Mouse (Mus musculus): ENCODE data around the gene Rae1.

Rae1 gene

DNA sequence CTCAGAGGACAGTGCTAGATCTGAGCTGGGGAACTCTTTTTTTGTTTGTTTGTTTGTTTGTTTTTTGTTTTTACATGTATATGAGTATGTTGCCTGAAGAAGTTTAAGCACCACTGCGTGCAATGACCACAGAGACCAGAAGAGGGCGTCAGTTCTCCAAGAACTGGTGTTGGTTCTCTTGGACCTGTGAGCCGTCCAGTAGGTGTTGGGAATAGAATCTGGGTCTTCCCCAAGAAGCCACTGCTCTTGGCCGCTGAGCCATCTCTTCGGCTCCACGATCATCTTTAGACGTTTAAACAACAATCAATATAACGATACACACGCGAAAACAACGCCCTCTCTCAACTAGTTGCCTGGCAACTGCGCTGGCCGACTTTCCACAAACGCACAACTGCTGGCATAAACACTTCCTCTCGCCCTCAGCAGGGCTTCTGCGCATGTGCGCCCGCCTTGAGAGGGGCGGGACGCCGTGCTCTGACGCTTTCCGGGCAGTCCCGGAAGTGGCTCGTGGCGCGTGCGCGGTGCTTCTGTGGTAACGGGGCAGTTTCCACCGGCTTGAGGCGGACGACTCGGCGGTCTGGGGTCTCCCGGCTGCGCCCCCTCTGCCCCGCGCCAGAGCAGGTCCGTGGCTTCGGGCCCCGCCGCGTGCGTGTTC is at the start of gene Rae1:
TSS of gene Rae1 (plus strand) at position 488 of the 655 bp plus-strand sequence.
- peak; percentile 99 to 100 for DNase-seq (ENCODE audit: low spot score in 2 of 2)

DNA sequence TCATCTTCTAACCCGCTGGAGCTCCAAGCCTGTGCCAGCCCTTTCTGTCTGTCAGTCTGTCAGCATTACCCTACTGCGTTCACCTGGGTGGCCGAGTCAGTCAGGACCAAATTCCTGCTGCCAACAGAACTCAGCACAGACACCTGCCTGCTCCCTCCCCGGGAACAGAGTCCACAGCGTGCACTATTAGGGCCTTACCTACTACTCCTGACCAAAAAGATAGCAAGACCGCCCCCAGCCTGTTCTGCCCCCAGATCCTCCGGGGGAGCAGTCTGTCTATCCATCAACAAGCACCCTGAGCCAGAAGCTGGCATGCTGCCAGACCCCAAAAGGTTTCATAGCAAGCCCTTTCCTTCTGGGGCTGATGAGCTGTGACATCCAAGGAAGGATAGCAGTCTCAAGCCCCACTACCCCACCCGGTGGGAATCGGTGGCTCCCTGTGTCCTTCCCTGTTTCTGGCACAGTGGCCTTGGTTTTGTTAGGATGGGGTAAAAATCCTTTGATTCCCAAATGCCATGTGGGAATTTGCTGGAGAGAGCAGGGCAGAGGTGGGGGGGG is 49.7 kb upstream of the Rae1 start:
- DNase-seq (ENCODE audit: low spot score in 2 of 2), result no peak

DNA sequence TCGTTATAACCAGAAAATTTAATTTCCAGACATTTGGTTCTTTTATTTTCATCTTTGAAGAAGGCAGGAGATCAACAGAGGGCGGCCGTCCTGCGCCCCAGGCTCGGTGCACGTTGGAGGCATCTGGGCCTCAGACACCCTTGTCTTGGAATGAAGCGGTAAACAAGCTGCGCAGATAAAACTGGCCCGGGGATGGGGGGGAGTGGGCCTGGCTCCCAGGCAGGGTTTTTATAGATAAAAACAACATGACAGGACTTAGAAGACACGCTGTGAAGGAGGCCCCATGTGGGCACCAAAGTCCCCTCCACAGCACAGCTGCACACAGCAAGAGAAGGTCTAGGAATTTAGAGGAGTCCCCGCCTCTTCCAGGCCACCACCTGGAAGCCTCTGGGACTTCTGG is 49.2 kb upstream of the Rae1 start:
- DNase-seq (ENCODE audit: low spot score in 2 of 2), result no peak

DNA sequence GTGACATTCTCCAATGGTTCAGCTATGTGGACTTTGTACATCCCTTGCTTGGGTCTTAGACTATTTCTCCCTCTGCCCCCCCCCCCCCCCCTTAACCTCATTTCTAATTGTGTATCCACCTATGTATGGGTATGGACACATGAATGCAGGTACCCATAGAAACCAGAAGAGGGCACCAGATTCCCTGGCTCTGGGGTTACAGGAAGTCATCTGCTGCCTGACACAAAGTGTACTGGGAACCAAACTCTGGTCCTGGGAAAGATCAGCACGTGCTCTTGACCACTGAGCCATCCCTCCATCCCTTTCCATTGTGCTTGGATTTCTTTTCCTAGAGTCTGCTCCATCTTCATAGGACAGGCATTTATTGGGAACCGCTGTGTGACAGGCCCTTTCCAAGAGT is 47.9 kb upstream of the Rae1 start:
- no peak for DNase-seq (ENCODE audit: low spot score in 2 of 2)

DNA sequence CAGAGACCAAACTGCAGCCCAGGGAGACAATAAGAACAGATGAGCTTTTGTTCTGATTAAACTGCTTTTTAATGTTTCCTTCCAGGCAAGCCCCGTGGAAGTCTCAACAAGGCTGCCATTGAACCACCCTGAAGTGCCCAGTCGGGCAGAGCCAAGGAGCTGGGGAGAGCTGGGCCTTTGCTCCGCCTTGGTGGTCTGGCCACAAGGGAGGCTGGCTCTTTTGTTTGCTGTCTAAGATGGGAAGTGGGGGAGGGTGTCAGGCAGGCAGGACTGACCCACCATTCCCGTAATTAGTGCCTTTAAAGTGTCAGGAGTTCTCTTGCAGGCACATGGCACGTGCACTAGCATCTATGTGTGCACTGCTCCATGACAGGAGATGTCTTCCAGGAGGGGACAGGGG is 41.3 kb upstream of the Rae1 start:
- DNase-seq (ENCODE audit: low spot score in 2 of 2), result no peak

DNA sequence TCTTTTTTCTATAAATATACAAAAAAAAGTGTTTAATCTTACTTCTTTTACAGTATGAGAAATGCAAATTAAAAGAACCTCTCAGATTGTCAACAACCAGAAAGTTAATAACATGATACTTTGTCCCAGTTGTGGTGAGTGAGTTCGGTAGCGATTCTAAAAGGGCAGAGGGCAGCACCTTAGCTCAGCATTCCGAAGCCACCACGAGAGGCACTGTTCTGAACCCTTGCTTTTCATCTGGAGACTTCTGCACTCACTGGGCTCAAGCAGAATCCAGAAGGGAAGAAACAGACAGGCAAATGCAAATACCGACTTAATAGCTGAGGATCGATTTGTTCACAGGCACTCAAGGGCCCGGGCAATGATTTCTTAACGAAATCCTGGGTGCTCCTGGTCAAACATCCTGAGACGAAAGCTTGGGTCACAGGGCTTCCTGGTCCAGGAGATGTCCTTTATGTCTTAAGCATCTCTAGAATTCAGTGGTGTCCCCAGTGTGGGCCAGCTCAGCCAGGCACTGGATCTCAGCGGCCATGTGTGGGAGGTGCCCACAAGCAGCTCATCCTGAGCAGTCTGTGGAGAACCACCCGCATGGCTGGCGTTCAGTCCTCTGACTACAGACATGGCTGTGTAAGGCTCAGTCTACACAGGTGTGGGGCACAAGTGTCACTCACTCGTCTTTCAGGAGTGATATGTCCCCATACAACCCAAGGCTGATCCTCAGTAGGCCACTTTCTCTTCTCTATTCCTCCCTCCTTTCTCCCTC is 40.7 kb upstream of the Rae1 start:
- no peak for DNase-seq (ENCODE audit: low spot score in 2 of 2)

DNA sequence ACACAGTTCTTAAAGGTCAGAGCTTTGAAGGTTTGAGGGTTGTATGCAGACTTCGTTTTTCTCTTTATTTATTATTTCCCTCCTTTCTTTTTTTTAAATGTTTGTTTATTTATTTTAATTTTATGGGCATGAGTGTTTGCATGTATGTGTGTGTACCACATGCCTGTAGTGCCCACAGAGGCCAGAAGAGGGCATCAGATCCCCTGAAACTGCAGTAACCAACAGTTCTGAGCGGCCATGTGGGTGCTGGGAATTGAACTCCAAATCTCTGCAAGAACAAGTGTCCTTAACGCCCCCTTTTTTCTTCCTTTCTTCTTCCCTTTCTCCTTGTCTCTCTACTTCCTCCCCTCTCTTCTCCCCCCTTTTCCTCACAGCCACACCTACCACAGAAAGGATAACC is 39.6 kb upstream of the Rae1 start:
- no peak for DNase-seq (ENCODE audit: low spot score in 2 of 2)

DNA sequence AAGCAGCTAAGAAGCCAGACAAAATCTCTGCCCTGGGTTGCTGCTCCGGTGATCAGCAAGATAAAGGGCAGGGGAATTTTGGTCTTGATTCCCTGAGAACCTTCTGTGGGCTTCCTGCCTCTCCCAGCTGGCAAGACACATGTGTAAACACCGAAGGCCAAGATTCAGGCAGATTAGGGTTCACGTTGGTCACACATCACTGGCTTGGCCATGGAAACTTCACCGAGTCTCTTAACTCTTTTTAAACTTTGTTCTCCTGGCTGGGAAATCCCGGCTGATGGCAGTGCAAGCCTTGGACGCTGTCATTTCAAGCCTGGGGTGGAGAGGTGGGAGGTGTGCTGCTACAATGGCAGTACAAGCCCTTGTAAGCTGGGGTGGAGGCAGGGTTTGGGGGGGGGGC is 38.7 kb upstream of the Rae1 start:
- DNase-seq (ENCODE audit: low spot score in 2 of 2), result no peak

DNA sequence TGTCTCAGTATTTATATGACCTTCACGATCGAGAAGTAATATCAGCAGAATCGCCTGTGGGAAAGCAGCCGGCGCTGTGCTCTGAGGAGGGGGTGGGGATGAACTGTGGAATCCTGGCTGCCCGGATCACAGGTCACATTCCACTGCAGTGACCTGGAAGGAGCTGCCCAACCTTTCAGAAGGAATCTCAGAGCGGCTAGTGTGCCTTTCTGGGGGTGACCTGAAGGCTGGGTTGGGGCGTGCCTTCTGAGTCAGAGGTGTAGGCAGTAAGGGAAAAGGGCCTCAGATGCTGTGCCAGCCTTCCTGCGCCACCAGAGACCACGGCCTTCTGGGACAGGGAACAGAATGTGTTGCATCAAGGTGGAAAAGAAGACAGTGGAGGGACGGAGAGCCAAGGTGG is 34.7 kb upstream of the Rae1 start:
- no peak for DNase-seq (ENCODE audit: low spot score in 2 of 2)

DNA sequence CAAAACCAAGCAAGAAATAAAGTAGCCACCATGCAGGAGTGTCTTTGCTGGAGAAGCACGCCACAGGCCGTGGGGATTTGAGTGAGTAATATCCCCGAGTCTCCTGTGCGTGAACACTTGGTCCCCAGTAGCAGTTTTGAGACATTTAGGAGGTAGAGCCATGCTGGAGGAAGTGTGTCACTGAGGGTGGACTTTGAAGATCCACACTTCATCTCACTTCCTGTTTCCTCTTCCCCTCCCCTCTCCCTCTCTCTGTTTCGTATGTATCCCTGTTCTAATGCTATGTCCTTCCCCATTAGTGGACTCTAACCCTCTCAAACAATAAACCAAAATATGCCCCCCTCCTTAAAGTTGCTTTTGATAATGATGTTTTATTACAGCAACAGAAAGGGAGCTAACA is 33.4 kb upstream of the Rae1 start:
- DNase-seq (ENCODE audit: low spot score in 2 of 2), result no peak

DNA sequence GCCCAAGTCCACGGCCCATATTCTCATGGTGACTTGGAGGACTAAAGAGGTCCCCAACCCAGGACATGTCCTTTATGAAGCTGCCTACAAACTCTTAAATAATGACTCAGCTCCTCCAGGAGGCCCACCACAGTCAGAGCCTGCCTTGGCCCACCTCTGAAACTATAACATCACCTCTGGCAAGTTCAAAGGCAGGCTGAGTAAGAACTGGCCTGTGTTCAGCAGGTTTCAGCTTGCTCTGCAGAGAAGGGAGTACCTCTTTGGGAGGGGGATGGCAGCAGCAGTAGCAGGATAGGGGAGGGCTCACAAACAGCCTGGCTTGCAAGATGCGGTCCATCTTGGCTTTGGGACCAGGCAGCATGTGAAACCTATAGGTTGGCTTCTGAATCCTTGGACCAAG is 28.1 kb upstream of the Rae1 start:
- DNase-seq (ENCODE audit: low spot score in 2 of 2), result no peak

DNA sequence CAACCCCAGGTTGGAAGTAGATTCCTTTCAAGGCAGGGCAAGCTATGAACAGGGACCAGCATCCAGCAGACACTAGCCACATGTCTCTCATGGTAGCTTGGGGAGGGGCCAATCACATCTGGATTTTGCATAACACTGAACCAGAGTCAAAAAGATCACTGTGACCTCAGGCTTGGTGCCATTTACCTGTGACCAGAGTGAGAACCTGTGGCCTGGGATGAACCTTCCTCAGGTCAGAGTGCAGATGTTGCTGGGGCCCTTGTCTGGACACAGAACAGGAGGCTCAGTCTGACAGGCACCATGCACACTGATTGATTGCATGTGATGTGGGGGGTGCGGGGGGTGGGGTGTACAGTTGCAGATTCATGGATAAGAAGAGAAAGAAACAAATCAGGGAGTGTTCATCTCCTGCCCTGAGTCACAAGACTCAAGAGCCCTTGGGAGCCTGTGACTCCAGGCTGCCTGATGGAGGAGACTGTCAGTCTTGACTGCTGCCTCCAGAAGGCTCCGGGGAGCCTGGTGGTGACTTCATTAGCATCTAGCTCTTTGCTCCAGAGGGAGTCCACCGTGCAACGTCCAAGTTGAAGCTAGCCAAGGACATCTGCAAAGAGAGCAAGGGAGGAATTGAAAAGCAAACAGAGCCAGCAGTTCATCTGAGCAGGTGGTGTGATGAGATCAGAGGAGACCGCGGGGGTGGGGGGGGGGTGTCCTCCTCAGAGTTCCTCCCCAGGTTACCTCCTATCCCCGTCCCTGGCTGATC is 25.9 kb upstream of the Rae1 start:
- no peak for DNase-seq (ENCODE audit: low spot score in 2 of 2)

DNA sequence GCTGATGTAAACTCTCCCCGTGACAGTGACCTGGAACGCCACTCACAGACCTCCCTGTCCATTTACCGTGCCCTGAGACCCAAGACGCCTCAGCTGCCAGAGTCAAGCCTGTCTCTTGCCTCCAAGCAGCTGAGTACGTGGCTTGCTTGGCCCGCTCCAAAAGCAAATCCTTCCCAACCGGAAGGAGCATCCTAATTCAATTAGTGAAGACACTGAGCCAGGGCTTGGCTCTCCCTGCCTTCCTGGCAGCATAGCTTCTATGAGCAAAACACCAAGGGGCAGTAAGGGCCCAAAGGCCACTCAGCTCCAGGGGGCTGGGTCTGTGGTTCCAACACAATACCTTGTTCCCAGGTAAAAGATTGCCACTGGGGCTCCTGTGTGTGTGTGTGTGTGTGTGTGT is 25.2 kb upstream of the Rae1 start:
- DNase-seq (ENCODE audit: low spot score in 2 of 2), result no peak

DNA sequence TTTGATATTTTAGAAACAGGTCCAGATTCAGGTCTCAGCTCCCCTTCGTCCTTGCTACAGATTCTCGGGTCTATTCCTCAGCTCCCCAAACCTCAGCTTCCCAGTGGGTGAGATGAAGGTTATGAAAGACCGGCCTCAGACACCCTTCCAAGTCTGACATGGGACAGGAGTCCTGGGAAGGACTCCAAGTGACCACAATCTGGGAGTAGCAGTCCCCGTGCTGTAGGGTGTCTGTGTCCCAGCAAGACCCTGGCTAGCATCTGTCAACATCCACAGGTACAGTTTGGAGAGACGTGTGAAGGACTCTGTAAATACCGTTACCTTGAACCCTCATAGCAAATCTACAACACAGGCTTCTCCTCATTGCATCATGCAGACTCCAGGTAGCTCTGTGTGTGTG is 24.8 kb upstream of the Rae1 start:
- DNase-seq (ENCODE audit: low spot score in 2 of 2), result no peak

DNA sequence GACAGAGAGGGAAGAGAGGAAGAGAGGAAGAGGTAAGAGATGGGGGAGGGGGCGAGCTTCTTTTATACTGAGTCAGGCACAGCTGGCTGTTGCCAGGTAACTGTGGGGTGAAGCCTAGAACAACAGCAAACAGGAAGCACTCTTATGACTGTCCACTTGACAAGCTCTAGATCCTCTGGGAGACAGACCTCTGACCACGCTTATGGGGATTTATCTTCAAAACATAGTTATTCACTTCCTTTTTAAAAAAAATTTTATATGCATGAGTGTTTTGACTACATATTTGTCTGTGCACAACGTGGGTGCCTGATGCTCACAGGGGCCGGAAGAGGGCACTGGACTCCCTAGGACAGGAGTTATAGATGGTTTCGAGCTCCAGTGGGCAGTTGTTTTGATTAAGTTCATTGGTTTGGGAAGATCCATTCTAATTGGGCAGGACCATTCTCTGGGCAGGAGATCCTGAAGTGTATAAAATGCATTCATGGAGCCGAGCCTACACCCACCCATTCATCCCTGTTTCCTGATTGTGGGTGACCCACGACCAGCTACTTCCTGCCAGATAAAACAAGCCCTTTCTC is 23.2 kb upstream of the Rae1 start:
- DNase-seq (ENCODE audit: low spot score in 2 of 2), result no peak

DNA sequence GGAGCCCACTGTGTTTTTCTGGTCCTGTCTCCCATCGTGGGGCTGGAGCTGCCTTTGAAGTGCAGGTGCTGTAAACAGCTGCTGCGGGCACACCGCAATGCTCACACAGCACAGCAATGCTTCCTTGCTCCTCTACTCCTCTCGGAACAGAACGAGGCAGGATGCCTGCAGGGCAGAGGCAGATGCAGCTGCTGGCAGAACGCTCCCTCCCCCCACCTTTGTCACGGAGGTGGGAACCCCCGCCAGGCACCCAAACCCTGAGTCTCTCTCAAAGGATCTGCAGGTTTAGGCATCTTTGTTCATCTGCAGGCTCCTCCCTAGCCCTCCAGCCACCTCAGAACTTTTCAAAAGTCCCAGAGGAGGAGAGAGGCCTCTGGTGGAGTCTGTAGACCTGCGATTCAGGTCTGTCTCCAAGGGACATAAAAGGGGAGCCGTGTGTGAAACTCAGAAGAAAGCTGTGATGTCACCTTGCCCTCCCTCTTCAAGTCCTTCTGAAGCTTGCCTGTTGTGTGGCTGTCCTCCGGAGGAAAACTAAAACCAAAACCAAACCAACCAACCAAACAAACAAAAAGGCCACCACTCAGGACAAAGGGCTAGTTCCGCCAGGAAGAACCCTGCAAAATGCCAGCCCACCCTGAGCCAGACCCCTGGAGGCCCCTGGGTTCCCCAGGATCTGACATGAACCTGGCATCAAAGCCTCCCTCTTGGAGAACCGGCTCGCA is 22.3 kb upstream of the Rae1 start, which contains the start of gene Spo11:
TSS of gene Spo11 (plus strand) at position 292 of the 722 bp plus-strand sequence.
- no peak for DNase-seq (ENCODE audit: low spot score in 2 of 2)

DNA sequence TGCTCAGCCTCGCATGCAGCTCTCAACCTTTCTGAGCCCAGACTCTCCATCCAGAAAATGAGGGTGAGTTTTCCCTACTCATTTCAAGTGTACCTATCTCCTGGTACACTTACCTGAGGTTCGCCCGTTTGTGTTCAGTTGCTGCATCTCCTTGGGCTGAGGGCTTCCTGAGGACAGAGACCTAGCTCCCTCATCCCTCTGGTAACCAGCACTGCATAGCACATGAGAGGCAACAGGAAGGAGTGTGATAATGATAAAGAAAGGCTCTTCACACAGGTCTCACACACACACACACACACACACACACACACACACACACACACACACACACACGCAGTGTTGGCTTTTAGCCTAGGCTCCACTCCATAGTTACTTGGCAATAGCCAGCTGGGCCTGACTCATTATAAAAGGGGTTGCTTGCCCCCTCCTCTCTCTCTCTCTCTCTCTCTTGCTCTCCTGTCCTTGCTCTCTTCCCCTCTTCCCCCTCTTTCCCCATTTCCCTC is 21.7 kb upstream of the Rae1 start:
- no peak for DNase-seq (ENCODE audit: low spot score in 2 of 2)

DNA sequence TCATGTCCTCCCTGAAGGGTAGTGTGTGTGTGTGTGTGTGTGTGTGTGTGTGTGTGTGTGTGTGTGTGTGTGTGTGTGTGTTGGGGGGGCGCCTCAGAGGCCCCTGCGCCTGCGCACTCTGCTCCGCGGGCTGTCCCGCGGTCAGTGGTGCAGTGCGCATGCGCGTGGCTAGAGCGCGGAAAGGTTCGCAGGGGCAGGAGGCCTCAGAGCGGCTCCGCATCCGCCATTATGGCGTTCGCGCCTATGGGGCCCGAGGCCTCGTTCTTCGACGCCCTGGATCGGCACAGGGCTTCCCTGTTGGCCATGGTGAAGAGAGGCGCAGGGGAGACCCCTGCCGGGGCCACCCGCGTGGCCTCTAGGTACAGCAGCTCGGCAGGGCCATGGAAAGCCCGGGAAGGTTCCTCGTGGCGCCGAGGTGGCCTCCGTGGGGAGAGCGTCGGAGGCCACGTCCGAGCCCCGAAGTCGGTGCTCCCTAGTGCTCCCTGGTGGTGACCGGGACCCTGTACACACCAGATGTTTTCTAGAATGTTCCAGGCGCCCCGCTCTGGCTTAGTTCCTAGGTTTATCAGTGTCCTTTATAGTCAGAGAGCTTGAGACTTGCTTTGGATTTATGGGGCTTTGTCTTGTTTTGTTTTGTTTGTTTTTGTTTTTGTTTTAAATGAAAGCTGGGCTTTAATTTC is 20.1 kb upstream of the Rae1 start:
- no peak for DNase-seq (ENCODE audit: low spot score in 2 of 2)

DNA sequence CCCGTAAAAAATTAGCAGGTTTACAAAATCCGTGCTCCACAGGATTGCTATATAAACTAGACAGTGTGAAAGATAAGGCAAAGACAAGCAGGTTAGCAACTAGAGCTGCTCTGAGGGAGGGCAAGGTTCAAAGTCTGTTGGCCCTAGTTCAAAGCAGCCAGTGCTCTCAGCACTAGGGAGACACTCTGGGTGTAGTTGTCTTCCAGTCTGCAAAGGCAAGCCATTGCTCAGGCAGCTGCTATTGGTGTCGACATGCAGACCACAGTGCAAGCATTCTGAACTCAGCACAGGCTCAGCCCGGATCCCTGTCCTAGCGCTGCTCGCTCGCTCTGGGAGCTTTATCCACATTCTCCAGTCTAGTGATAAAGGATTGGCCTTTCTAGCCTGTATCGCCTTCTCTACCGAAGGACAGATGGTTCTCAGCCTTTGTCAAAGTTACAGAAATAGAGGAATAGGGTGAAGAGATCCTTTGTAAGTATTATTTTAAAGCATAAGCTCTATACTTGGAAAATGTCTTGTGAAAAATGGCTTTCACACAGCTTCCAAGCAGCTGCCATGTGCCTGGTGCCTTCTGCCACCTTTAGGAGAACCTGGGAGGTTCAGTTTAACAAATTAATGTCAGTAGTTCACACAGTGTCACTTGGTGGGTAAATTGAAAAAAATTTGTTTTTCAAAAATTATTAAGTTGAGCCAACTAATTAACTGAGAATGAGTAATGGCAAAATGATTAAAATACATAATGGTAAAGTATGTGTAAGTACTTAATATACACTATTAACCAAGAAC is 16.9 kb upstream of the Rae1 start:
- DNase-seq (ENCODE audit: low spot score in 2 of 2), result no peak

DNA sequence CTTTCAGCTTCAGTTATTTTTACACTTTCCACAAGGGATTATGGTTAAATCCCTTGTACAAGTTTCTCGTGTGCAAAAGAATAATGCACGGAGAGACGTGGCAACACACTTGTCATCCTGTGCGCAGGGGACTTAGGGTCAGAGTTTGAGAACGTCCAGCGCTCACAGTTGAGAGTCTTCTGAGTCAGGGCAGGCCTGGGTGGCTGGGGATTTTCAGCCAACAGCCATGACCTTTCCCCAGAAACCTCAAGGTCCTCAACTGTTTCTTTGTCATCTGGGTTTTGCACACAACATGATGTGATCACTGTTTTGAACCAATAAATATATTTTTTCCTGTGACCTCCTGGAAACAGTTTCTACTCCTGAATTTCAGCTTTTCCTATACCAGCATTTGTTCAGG is 9.8 kb upstream of the Rae1 start:
- no peak for DNase-seq (ENCODE audit: low spot score in 2 of 2)
